Mouse (Mus musculus) mature B cell (primary cell): Measurements from ENCODE around the gene Cd79a.
"Not testable (repeated sequence)": the region's sequence is repeated elsewhere in the genome, so short reads cannot be mapped to it uniquely, and the experiment has no call there.

ENCODE experiments used
- in situ Hi-C: fragments of 300-500 bp; cut with MboI; formaldehyde crosslinking; loops from 2 replicates; pipeline ENCODE4 v1.14.3; 2019

The Cd79a gene

GRCm38 (mm10) chr7:24885468-24886307, 11.5 kb upstream of the Cd79a start:
- in situ Hi-C loops, result no loop called here

DNA sequence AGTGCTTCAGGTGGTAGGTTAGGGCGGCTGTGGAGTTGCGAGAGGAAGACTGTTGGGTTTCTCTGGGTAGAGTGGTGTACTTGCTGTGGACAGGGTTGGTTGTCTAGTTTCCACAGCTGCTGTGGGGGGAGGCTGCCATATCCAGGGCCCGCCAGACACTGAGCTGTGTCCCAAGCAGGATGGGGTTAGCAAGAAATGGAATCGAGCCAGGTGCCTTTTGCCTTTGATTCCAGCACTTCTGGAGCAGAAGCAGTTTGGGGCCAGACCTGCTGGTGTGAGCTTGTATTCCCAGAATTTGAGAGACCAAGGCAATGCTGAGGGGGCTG, 10.9 kb upstream of the Cd79a start:
- in situ Hi-C loops, result no loop called here

- in situ Hi-C loops, result no loop called here
Measured at GRCm38 (mm10) chr7:24887096-24887495, 10.1 kb upstream of the Cd79a start.

DNA sequence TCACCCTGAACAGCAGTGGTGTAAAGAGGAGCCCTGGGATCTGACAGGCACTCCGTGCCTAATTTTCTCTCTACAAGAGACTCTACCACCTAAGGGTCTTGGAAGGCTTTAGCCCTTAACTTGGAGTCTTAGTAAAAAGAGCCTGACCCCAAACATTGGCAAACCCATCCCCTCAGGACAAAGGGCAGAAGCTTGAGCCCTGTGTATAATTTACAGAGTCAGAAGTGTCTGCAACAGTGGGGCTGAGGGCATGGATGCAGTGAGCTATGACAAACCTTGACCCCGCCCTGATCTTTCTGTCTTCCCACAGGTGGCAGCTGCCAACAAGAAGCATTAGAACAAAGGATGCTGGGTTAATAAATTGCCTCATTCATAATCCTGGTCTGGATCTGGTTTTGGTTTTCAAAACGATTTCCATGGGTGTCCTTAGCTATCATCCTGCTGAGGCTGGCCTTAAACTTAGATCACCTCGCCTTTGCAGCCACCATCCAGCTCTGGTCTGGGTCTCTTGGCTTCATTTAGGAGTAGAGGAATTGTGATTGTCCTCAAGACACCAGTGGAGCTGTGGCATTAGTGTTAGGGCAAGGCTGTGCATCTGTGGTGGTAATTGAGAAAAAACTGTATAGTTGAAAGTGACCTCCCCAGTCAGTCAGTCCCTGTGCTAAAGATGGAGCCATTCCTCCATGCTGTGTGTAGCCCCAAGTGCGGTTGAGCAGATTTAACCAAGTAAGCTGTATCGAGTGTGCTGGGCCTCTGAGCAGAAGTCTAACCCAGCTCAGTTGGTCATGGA, 7.6 kb upstream of the Cd79a start:
- in situ Hi-C loops, result no loop called here

- in situ Hi-C loops, result no loop called here
Measured at GRCm38 (mm10) chr7:24890281-24891216, 6.6 kb upstream of the Cd79a start.

DNA sequence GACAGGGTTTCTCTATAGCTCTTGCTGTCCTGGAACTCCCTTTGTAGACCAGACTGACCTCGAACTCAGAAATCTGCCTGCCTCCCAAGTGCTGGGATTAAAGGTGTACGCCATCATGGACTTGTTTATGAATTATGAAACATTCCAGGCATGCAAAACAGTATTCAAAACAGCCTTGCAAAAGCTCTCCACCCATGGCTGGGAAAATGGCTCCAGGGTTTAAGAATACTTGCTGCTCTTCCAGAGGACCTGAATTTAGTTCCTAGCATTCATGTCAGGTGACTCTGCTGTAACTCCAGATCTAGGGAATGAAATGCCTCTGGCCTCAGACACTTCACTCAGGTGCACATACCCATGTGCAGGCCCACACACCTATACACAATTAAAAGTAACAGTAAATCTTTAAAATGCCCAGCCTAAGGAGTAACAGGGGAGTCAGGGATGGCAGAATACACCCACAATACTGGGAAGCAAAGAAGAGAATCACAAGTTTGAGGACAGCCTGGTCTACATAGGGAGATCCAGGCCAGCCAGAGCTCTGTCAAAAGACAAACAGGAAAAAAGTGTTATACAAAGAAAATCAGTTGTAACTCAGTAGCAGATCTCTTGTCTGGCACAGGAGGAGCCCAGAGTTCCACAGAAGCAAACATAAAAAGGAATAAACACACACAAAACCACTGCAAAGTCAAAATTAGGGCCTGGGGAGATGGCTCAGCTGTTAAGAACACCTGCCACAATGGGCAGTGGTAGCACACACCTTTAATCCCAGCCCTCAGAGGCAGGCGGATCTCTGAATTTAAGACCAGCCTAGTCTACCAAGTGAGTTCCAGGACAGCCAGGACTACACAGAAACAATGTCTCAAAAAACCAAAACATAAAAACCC, 5.7 kb upstream of the Cd79a start:
- in situ Hi-C loops, result no loop called here

- in situ Hi-C loops, result no loop called here
Measured at GRCm38 (mm10) chr7:24892125-24892583, 5.0 kb upstream of the Cd79a start.

- in situ Hi-C loops, result not testable (repeated sequence)
Measured at GRCm38 (mm10) chr7:24895749-24896148, 1.4 kb upstream of the Cd79a start.

- in situ Hi-C loops, result no loop called here
Measured at GRCm38 (mm10) chr7:24896269-24896668, 912 bp upstream of the Cd79a start.

DNA sequence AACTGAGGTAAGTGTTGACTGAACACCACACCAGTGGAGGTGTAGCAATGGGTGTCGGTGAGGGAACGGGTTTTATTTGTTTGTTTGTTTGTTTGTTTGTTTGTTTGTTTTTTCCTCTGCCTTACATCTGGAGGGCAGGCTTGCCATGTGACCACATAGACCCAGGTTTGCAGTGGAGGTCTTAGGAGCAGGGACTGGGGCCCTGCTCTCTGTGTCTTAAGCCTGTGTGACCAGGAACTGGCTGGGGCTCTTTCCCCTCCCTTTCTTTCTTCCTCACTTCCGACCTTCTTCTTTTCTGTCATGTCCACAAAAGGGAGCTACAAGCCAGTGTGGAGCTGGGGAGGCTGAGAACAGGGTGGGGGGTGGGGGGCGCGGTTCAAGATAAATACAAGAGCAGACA, 778 bp downstream of the Cd79a start:
- in situ Hi-C loops, result no loop called here

GRCm38 (mm10) chr7:24901114-24901513, 3.9 kb downstream of the Cd79a start:
- in situ Hi-C loops, result loop anchor here (5.0 kb wide), 1 partner anchor 66 kb away; no protein-coding TSS in a partner anchor

DNA sequence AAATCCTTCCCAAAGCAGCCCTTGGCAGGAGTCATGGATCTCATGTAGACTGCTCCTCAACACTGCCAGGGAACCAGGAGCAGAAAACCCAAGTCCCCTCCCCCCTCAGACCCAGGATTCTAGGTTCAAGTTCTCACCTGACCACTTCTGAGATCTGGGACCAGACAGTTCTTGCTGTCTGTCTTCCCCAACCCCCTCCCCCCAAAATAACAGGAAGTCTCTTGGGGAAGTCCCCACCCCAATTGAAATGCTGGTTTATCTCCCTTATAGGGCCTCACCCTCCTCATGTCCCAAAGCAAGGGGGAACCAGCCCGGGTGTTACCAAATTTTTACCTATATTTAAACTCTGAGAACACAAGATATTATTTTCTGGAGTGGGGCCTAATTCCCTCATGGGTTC, 4.7 kb downstream of the Cd79a start:
- in situ Hi-C loops, result loop anchor here (5.0 kb wide), 1 partner anchor 65 kb away; no protein-coding TSS in a partner anchor

DNA sequence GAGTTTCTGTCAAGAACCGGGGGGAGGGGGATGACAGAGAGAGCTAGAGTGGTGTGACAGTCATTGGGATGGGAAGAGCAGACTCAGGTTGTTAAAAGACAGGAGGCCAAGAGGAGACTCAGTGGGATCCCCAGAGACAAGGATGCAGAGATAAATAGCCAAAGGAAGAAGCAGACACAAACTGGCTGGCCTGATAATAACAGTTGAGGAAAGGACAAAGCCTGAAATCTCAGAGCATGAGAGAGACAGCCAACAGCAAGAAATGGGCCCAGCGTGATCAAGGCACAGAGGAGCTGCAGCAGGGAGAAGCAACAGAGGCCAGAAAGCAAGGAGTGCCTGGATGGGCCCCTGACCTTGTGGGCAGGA, 5.1 kb downstream of the Cd79a start:
- in situ Hi-C loops, result loop anchor here (5.0 kb wide), 1 partner anchor 65 kb away; no protein-coding TSS in a partner anchor

- in situ Hi-C loops, result loop anchor here (5.0 kb wide), 1 partner anchor 64 kb away; no protein-coding TSS in a partner anchor
Measured at GRCm38 (mm10) chr7:24902630-24903443, 5.7 kb downstream of the Cd79a start, which contains the start of gene Arhgef1. TSS of gene Arhgef1 (plus strand) at chr7:24902912.

DNA sequence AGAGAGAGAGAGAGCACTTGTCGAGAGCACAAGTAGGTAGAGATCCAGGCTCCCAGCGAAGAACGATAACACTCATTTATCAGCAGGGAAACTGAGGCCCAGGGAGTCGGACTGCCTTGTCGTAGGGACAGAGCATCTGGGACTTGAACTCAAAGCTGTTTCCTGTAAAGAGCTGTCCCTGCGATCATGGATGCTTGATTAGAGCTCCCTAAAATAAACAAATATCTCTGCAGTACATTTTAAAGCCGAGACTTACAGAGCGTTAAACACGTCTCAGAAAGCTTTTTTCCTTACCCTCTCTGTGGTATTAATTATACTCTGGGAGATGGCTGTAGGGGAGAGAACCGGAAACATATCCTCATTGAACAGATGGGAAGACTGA, 6.3 kb downstream of the Cd79a start:
- in situ Hi-C loops, result loop anchor here (5.0 kb wide), 1 partner anchor 64 kb away; no protein-coding TSS in a partner anchor

DNA sequence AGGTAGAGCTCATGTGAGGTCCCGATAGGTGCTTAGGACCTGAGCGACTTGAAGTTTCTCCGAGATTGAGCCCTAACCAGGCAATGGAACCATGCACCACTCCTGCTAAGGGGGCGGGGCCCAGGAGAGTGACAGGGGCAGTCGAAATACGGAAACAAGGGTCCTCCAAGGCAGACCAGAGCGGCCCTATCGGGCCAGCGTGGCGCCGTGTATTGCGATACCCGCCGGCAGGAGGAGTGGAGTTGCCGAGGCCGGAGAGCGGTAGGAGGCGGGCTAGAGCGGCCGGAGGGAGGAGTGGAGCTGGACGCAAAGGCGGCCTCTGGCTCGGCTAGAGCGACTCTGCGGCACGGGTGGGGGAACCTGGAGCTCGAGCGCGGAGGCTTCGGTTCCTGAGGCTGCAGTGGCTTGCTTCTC, 6.9 kb downstream of the Cd79a start:
- in situ Hi-C loops, result loop anchor here (5.0 kb wide), 1 partner anchor 63 kb away; no protein-coding TSS in a partner anchor

DNA sequence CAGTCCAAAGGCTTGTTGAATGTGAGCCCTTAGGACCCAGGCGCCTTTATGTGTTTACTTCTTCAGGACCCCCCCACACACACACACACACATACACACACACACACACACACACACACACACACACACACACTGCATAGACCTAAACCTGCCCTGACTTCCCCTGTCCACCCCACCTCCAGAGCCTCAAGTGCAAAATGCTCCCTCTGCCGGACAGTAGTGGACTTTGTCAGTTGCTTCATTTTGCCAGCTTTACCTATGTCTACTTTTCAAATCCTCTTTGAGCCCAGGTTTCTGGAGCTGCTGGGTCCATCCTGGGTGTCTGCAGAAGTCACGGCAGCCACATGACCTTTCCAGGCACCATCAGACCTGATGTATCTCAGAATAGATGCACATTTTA, 7.8 kb downstream of the Cd79a start:
- in situ Hi-C loops, result loop anchor here (5.0 kb wide), 1 partner anchor 62 kb away; no protein-coding TSS in a partner anchor

DNA sequence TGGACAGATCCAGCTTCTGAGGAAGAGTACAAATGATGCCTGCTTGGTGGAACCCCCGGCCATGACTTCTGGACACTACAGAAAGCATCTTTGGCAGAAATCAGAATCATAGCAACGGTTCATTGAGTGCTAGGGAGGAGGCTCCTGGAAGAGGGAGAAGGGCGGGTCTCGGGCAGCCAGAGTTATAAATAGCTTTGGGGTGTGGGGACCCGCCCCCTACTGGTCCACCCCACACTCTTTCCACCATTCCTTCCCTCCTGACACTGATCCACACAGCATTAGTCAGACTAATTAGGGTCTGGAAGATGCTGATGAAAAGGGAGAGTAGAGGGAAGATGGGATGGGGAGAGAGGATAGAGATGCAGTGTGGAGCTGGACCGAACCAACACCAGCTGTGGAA, 9.4 kb downstream of the Cd79a start:
- in situ Hi-C loops, result no loop called here

- in situ Hi-C loops, result no loop called here
Measured at GRCm38 (mm10) chr7:24907211-24907748, 10.1 kb downstream of the Cd79a start.
